Mouse (Mus musculus) CH12F3 (cell line): Measurements from ENCODE around the gene Enthd1.

Source experiments
- in situ Hi-C: fragments of 300-500 bp; cut with MboI; formaldehyde crosslinking; loops from 2 replicates; pipeline ENCODE4 v1.14.3; 2020; ENCODE audit warnings: low sequenced_read_pairs

Enthd1 gene

GRCm38 (mm10) chr15:80490151-80490550 lies 74.8 kb downstream of the Enthd1 start:
- in situ Hi-C loops = no loop called here

DNA sequence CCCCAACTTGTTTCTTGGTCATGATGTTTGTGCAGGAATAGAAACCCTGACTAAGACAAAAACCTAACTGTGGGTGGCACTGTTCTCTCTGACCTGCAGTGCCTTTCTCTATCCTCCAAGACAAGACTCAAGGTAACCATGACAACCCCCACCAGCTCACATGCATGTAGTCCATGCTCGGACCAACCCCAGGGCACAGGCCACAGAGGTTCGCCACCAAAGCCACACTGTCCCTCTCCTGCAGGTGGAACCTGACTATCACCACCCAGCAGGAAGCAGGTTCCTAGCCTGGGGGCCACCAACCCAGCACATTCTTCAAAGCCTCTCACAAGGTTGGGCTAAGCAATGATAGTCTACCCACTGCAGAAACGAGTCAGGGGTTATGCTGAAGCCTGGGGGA lies 76.3 kb downstream of the Enthd1 start:
- in situ Hi-C loops = no loop called here

- in situ Hi-C loops = no loop called here
These were observed 79.4 kb downstream of the Enthd1 start for GRCm38 (mm10) chr15:80485601-80486000.

- in situ Hi-C loops = no loop called here
These were observed 81.8 kb downstream of the Enthd1 start for GRCm38 (mm10) chr15:80483041-80483705.

DNA sequence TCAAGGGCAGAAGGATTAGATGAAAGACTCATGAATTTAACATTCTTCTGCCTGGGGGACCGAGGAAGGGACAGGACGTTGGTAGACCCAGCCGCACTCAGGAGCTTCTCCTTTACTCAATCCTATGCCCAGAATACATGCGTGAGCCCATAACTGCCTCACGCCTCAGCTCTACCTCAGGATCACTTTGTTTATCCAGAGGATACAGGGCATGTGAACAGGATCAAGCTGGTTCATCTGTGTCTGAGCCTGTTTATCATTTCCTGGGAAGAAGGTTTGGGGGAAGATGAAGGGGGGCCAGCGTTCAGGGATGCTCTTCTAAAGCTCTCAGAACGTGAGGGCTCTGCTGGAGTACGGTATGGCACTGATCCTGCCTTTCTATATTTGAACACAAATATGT lies 82.6 kb downstream of the Enthd1 start:
- in situ Hi-C loops = no loop called here

DNA sequence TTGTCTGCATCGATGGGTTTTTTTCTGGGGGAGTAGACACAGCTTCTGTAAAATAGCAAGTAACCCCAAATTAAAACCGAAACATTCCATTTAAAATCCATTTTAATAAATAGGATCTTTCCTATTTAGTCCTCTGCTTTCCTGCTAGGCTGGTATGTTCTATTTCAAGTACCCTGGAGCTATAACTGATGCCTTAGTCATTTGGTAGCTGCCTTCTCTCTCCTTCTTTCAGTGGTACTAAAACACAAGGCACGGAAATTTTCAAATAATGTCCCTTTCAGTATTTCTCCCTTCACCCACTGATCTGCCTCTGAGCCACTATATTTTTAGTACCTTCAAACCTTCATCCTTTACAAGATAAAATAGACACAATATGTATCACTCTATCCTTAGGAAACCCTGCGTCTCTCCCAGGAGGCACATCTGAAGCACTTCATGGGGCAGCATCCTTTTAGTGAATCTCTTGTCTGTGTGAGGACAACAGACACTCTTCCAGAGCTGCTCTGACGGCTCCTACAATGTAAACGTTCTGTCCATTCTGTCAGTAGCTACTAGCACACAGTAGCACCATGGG lies 90.4 kb downstream of the Enthd1 start:
- in situ Hi-C loops = no loop called here

DNA sequence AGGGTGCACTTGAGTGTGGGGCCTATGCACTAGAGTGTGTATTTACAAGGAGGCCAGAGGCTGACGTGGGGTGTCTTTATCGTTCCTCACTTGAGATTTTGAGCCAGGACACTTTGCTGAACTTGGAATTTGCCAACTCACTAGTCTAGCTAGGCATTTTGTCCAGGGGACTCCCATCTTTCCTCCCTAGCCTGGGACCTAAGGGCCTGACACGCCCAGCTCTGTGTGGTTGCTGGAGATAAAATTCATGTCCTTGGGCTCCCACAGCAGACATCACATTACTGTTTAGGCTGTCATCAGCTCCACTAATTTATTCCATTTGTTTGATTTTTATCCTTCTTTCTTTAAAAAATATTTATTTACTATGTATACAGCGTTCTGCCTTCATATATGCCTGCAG lies 97.1 kb downstream of the Enthd1 start:
- in situ Hi-C loops = no loop called here

GRCm38 (mm10) chr15:80462106-80462505 lies 102.8 kb downstream of the Enthd1 start:
- in situ Hi-C loops = no loop called here

- in situ Hi-C loops = no loop called here
These were observed 103.5 kb downstream of the Enthd1 start for GRCm38 (mm10) chr15:80461446-80461845.

- in situ Hi-C loops = no loop called here
These were observed 104.9 kb downstream of the Enthd1 start for GRCm38 (mm10) chr15:80460011-80460410.

GRCm38 (mm10) chr15:80457984-80458383 lies 107.0 kb downstream of the Enthd1 start:
- in situ Hi-C loops = no loop called here

GRCm38 (mm10) chr15:80454486-80454885 lies 110.5 kb downstream of the Enthd1 start:
- in situ Hi-C loops = no loop called here

- in situ Hi-C loops = no loop called here
These were observed 112.5 kb downstream of the Enthd1 start for GRCm38 (mm10) chr15:80452425-80452824.

DNA sequence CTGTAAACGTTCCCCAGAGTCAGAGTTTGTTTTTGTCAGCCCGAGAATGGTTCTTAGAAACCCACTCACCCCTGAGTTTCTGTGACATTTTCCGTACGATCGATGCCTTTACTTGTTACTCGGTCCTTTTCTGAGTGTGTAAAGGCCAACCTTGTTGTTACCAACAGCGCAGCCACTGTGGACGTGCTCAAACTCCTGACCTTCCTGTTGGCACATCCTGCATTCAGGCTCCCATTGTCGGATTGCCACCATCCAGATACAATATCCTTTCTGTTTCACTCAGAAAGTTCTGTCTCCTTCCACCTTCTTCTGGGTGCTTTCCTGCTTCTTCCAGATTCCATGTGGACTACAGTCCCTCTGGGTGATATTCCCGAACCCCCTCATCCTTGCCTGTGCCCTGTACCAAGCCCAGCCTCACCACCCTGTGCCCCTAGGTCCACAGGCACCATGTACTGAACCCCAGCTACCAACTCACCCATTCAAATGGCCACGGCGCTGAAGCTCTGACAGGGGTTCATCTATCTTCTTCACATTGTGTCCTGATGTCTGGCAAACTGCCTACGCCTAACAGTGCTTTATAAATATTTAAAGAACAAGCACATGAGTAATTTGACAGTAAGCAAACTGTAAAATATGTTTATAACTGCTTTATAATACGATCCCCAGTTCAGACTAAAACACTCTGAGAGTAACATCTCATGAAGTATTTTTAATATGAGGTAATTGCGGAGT lies 118.8 kb downstream of the Enthd1 start:
- in situ Hi-C loops = no loop called here

DNA sequence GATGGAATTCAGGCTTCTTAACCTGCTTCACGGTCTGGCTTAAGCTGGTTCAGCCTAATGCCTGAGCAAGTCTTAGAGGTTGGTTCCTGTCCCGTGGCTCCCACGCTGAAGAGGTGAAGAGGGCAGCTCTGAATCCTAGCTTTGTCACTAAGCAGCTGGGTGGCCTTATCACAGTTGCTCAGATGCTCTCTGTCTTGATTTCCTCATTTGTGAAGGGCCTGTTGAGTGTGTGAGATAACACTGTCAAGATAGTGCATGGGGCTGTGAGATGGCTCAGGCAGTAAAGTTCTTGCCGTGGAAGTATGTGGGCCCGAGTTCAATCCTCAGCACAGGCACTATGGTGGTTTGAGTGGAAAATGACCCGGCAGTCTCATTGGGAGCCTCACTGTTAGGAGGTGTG lies 124.8 kb downstream of the Enthd1 start:
- in situ Hi-C loops = no loop called here

DNA sequence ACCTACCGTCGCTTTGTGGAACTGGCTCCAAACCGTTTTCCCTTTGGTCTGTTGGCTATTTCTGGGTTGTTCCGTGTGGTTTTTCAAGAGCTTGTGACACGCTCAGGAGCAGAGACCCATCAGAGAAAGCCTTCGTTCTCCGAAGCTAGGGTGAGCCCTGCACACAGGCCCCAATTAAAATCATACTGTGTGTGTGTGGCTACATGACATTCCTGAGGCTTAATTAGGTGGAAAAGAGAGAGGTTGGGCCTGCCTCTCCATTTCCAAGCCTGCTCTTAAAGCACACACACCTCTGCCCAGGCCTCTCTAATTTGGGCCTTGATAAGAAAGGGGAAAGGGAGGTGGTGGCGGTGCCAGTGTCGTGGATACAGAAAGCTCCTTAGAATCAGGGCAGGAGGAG lies 126.5 kb downstream of the Enthd1 start:
- in situ Hi-C loops = no loop called here

- in situ Hi-C loops = no loop called here
These were observed 127.0 kb downstream of the Enthd1 start for GRCm38 (mm10) chr15:80437996-80438395.

GRCm38 (mm10) chr15:80436961-80437360 lies 128.0 kb downstream of the Enthd1 start:
- in situ Hi-C loops = no loop called here

DNA sequence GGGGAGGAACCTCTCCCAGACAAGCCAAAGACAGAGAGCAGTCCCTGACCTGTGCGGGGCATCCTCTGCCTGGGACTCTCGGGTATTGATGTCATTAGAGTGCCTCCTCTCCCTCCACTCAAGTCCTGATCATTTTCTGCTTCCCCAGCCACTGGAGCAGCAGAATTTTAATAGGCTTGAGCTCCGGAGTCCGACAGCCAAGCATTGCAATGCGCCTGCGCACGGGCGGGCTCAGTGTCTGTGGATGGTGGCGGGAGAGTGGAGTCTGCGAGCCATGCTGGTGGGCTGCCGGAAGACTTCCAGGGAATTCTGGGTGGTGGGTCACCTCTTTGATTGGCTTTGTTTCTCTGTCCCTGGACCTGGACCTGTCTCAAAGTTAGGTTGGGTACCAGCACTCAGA lies 134.6 kb downstream of the Enthd1 start:
- in situ Hi-C loops = no loop called here

DNA sequence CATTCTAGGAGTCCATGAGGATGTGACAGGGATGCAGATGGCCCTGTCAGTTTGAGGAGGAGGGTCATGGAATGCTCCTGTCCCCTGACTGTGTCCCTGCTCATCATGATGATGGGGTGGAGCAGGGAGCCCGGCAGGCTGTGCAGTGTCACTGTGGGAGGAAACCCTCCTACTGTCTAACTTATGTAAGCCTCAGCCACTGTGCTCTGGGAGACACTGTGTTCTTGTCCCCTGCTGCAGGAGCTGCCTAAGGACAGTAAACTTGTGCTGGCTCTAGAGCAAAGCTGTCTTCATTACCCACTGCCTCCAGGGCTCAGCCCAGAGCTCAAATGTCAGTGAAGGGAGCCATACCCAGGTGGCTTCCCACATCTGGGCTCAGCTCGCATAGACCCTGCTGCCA lies 146.8 kb downstream of the Enthd1 start:
- in situ Hi-C loops = no loop called here

DNA sequence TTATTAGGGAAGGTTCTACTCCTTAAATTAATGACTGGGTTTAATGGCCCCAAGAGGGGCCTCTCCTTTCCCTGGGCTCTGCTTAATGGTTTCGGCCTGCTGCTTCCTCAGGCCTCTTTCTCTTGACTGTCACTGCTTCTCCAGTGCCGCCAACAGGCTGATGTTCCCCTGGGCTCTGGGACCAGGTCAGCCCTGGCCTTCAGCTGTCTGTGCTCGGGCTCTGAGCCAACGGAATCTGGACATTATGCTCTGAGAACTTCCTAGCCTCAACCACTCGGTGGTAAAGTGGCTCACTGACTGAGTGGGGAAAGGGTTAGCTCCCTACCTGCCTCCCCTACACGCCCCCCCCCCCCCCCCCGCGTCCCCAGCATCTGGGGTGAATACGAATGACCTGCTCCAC lies 147.9 kb downstream of the Enthd1 start:
- in situ Hi-C loops = no loop called here

DNA sequence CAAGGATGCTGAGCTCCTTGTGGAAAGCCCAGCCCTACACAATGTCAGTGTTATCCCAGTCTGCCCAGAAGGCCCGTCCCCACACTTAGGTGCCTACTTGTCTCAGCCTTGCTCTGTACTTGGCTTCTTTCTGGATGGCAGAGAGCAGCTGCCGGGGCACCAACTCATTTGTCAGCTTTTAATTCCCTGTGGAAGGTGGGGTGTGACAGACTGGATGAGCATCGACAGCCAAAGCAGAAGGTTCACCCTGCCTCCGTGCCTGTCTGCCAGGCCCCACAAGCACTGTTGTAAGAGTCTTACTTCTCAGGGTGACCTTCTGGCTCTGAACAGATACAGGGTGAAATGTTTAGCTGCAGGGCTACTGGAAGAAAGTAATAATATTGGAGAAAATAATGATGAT lies 149.8 kb downstream of the Enthd1 start:
- in situ Hi-C loops = no loop called here
